Mouse (Mus musculus): Measurements from ENCODE around the gene Spaca6. TPM values are rescaled to one million over a fixed set of nuclear protein-coding genes. Genes with fewer than 3 reads are reported as not detected.

Gene Spaca6
- polyA plus RNA-seq, 1 experiment from 2014 or later, result 33.3 TPM

DNA sequence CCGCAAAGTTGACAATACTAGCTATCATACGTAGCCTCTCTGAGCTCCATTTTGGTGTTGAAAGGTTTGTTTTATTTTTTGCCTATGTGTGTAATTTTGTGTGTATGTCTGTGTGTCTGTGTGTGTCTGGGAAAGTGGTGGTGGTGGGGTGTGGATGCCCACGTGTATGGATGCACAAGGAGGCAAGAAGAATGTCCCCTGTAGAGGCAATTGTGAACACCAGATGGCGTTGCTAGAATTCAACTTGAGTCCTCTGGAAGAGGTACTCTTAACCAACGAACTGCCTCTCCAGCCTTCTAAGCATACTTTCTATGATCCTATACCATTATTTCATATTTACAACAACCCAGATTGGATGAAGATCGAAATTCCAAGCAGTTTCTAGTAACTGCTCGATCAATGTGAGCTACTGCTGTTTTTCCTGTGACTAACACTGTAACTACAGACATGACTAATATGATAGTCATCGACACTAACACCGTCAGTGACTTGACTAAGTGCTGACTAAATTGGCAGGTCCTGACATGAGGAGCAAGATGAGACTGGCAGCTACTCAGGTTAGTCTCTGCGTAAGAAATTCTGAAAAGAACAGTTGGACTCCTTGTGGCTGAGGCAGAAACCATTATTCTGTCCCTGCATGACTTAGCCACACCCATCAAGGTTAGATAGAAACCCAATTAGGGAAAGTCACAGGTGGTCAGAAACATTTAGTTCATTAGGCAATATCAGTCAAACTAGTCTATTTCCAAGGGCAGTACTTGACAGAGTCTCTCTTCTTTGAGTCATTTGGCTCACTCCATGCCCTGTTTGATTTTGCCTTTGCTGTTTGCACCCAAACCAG is 18.4 kb downstream of the Spaca6 start:
- Histone ChIP-seq H3K27ac (ENCODE audit: poor library complexity, severe bottlenecking) (no peak overlapping the region), H3K4me1 (replicated peaks) (peaks cover 7% of the 10 kb centered on the region; the same call in 1 of the 2 replicates), H3K4me3 (no peak overlapping the region), H3K4me2 (no peak overlapping the region), H3K9me3 (replicated peaks) (no peaks in the 10 kb centered on the region), H3K27me3 (replicated peaks) (peaks cover 18% of the 10 kb centered on the region), H3K36me3 (peaks cover 16% of the 10 kb centered on the region), H3K9ac (no peak overlapping the region)
- ATAC-seq (ENCODE audit: insufficient number of reproducible peaks, low FRiP score), result no peak
- WGBS, result 71% methylated on average over 10 of the region's 10 CpGs

- no peaks in the 10 kb centered on the region for H3K9me3 ChIP-seq (replicated peaks)
- H3K27ac ChIP-seq (ENCODE audit: poor library complexity, severe bottlenecking), result no peak overlapping the region
- ATAC-seq (ENCODE audit: insufficient number of reproducible peaks, low FRiP score), result no peak
- no peak overlapping the region for H3K4me3 ChIP-seq
- no peak overlapping the region for H3K9ac ChIP-seq
- no peak overlapping the region for H3K4me2 ChIP-seq
- peaks cover 20% of the 10 kb centered on the region for H3K27me3 ChIP-seq (replicated peaks)
- H3K4me1 ChIP-seq (replicated peaks), result peaks cover 7% of the 10 kb centered on the region; the same call in 1 of the 2 replicates
- H3K36me3 ChIP-seq, result peaks cover 4% of the 10 kb centered on the region; the same call in 1 of the 2 replicates
- 42% methylated on average over 2 of the region's 2 CpGs for WGBS
These were observed 22.0 kb downstream of the Spaca6 start for GRCm38 (mm10) chr17:17848988-17849387.

- Histone ChIP-seq H3K4me2 (peak overlapping the region; percentile 44), H3K9ac (no peak overlapping the region), H3K4me1 (replicated peaks) (peaks cover 7% of the 10 kb centered on the region; the same call in 1 of the 2 replicates), H3K27ac (ENCODE audit: poor library complexity, severe bottlenecking) (no peak overlapping the region), H3K36me3 (peaks cover 3% of the 10 kb centered on the region; the same call in 1 of the 2 replicates), H3K9me3 (replicated peaks) (no peaks in the 10 kb centered on the region), H3K27me3 (replicated peaks) (peaks cover 20% of the 10 kb centered on the region), H3K4me3 (peak overlapping the region; percentile 20; the same call in 1 of the 2 replicates)
- WGBS, result 18% methylated on average over 54 of the region's 55 CpGs
- peak; percentile 55; the same call in 1 of the 2 replicates for ATAC-seq (ENCODE audit: insufficient number of reproducible peaks, low FRiP score)
These were observed 23.2 kb downstream of the Spaca6 start for GRCm38 (mm10) chr17:17849906-17850712.

- H3K9me3 ChIP-seq (replicated peaks), result no peaks in the 10 kb centered on the region
- no peak within 1 kb of the TSS for H3K4me3 ChIP-seq
- H3K36me3 ChIP-seq, result peaks cover 3% of the 10 kb centered on the region; the same call in 1 of the 2 replicates
- H3K27ac ChIP-seq (ENCODE audit: poor library complexity, severe bottlenecking), result no peak within 1 kb of the TSS
- WGBS, result 34% methylated on average over 8 of the region's 8 CpGs
- peaks cover 3% of the 10 kb centered on the region for H3K27me3 ChIP-seq (replicated peaks)
- no peak for ATAC-seq (ENCODE audit: insufficient number of reproducible peaks, low FRiP score)
- H3K4me1 ChIP-seq (replicated peaks), result peaks cover under 1% of the 10 kb centered on the region; the same call in 1 of the 2 replicates
- no peak within 1 kb of the TSS for H3K9ac ChIP-seq
- no peak within 1 kb of the TSS for H3K4me2 ChIP-seq
These were observed 28.3 kb downstream of the Spaca6 start, which contains the start of gene Has1 for GRCm38 (mm10) chr17:17855064-17855838. Gene Has1 (minus strand): TSS chr17:17855205.

DNA sequence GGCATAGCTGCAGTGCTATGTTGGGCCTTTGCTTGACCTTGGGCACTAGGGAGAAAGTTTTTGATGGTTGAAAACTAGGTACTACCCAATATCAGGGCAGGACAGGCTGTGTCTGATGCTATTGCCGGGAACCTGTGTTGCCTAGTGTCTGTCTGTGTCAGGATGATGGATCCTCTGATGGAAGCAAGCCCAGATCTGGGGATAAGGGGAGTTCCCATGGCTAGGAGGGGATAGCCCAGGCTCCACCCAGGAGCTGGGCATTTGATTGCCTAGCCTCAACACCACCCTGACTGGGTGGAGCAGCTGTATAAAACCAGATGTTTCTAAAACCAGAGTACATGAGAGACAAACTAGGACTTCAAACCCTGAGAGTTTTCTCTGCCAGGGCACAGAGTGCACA is 29.7 kb downstream of the Spaca6 start:
- Histone ChIP-seq H3K9me3 (replicated peaks) (no peaks in the 10 kb centered on the region), H3K4me2 (no peak overlapping the region), H3K27ac (ENCODE audit: poor library complexity, severe bottlenecking) (no peak overlapping the region), H3K9ac (no peak overlapping the region), H3K36me3 (peaks cover 3% of the 10 kb centered on the region; the same call in 1 of the 2 replicates), H3K4me3 (no peak overlapping the region), H3K27me3 (replicated peaks) (no peaks in the 10 kb centered on the region), H3K4me1 (replicated peaks) (no peaks in the 10 kb centered on the region)
- 69% methylated on average over 1 of the region's 1 CpGs for WGBS
- ATAC-seq (ENCODE audit: insufficient number of reproducible peaks, low FRiP score), result peak; percentile 25; the same call in 1 of the 2 replicates

DNA sequence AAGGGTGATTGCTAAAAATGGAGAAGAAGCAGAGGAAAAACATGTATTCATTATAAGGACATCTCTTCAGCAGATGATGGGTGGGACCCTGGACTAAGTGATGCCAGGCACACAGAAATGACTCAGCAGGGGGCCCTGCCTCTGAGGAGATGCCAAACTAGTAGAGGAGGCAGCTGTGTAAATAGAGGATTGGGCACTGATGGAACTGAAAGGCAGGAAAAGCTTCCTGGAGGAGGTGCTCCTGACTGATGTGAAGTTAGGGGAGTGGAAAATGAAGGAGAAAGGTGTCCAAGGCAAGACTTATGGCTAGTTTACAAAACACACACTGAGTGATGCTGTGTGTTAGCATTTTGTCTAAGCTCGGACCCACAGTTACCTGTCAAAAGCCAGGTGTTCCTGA is 30.5 kb downstream of the Spaca6 start:
- ATAC-seq (ENCODE audit: insufficient number of reproducible peaks, low FRiP score), result no peak
- Histone ChIP-seq H3K9ac (no peak overlapping the region), H3K4me2 (no peak overlapping the region), H3K9me3 (replicated peaks) (no peaks in the 10 kb centered on the region), H3K4me1 (replicated peaks) (no peaks in the 10 kb centered on the region), H3K4me3 (no peak overlapping the region), H3K27me3 (replicated peaks) (no peaks in the 10 kb centered on the region), H3K27ac (ENCODE audit: poor library complexity, severe bottlenecking) (no peak overlapping the region), H3K36me3 (peaks cover 7% of the 10 kb centered on the region; the same call in 1 of the 2 replicates)
- 65% methylated on average over 1 of the region's 1 CpGs for WGBS

GRCm38 (mm10) chr17:17860110-17860509 is 33.2 kb downstream of the Spaca6 start:
- H3K4me2 ChIP-seq, result no peak overlapping the region
- ATAC-seq (ENCODE audit: insufficient number of reproducible peaks, low FRiP score), result no peak
- no peak overlapping the region for H3K27ac ChIP-seq (ENCODE audit: poor library complexity, severe bottlenecking)
- no peaks in the 10 kb centered on the region for H3K4me1 ChIP-seq (replicated peaks)
- H3K27me3 ChIP-seq (replicated peaks), result no peaks in the 10 kb centered on the region
- H3K9ac ChIP-seq, result no peak overlapping the region
- H3K36me3 ChIP-seq, result 0 out of 2 replicates have a peak, but pooled peaks cover 13% of the 10 kb centered on the region
- WGBS, result 78% methylated on average over 3 of the region's 3 CpGs
- no peak overlapping the region for H3K4me3 ChIP-seq
- no peaks in the 10 kb centered on the region for H3K9me3 ChIP-seq (replicated peaks)

DNA sequence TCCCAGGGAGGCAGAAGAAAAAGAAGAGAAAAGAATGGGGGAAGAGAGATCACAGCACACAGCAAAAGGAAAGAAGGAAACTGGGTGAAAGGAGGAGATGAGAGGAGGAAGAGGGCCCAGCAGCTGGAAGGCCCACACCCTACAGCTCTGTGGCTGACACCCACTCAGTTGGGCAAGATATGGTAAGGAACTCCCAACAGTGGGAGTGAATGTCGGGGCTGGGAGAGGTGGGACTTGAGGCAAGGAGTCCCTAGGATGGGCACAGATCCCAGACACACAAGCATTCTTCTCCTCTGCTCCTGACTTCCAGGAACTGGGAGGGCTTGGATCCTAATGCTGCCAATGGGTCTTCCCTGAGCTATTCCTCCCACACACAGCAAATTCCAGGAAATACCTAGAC is 35.4 kb downstream of the Spaca6 start:
- 25% methylated on average over 1 of the region's 1 CpGs for WGBS
- no peak for ATAC-seq (ENCODE audit: insufficient number of reproducible peaks, low FRiP score)
- H3K36me3 ChIP-seq, result 0 out of 2 replicates have a peak, but pooled peaks cover 18% of the 10 kb centered on the region
- no peaks in the 10 kb centered on the region for H3K9me3 ChIP-seq (replicated peaks)
- H3K9ac ChIP-seq, result no peak overlapping the region
- no peaks in the 10 kb centered on the region for H3K4me1 ChIP-seq (replicated peaks)
- no peak overlapping the region for H3K27ac ChIP-seq (ENCODE audit: poor library complexity, severe bottlenecking)
- H3K4me2 ChIP-seq, result no peak overlapping the region
- H3K27me3 ChIP-seq (replicated peaks), result no peaks in the 10 kb centered on the region
- no peak overlapping the region for H3K4me3 ChIP-seq

GRCm38 (mm10) chr17:17865168-17865567 is 38.2 kb downstream of the Spaca6 start:
- no peak for ATAC-seq (ENCODE audit: insufficient number of reproducible peaks, low FRiP score)
- Histone ChIP-seq H3K27me3 (replicated peaks) (no peaks in the 10 kb centered on the region), H3K4me2 (no peak overlapping the region), H3K9ac (no peak overlapping the region), H3K4me3 (no peak overlapping the region), H3K9me3 (replicated peaks) (no peaks in the 10 kb centered on the region), H3K36me3 (0 out of 2 replicates have a peak, but pooled peaks cover 18% of the 10 kb centered on the region), H3K27ac (ENCODE audit: poor library complexity, severe bottlenecking) (no peak overlapping the region), H3K4me1 (replicated peaks) (no peaks in the 10 kb centered on the region)
- 58% methylated on average over 2 of the region's 2 CpGs for WGBS

GRCm38 (mm10) chr17:17866801-17867469 is 40.0 kb downstream of the Spaca6 start:
- H3K4me3 ChIP-seq, result no peak overlapping the region

More at GRCm38 (mm10) chr17:17866801-17867469, 40.0 kb downstream of the Spaca6 start:
- Histone ChIP-seq H3K36me3 (0 out of 2 replicates have a peak, but pooled peaks cover 18% of the 10 kb centered on the region), H3K4me2 (no peak overlapping the region), H3K4me1 (replicated peaks) (no peaks in the 10 kb centered on the region), H3K27me3 (replicated peaks) (no peaks in the 10 kb centered on the region), H3K9me3 (replicated peaks) (no peaks in the 10 kb centered on the region), H3K27ac (ENCODE audit: poor library complexity, severe bottlenecking) (no peak overlapping the region), H3K9ac (no peak overlapping the region)
- ATAC-seq (ENCODE audit: insufficient number of reproducible peaks, low FRiP score), result no peak
- 82% methylated on average over 11 of the region's 11 CpGs for WGBS
